Mouse (Mus musculus) hindbrain, embryonic 11.5 days (tissue): ENCODE results near the gene Cwc25. TPM values are rescaled to one million over a fixed set of nuclear protein-coding genes. Genes with fewer than 3 reads are reported as not detected.
"Not testable (repeated sequence)": the region's sequence is repeated elsewhere in the genome, so short reads cannot be mapped to it uniquely, and the experiment has no call there.

Source experiments
- ATAC-seq: fragments of 200-750 bp; cut with Nextera tagmentation; 2 replicates; pipeline ENCODE4 v1.8.0; 2017; ENCODE audit warnings: mild to moderate bottlenecking, moderate TSS enrichment, moderate library complexity; ENCODE audit not compliant: low FRiP score
- DNase-seq: peaks from one replicate; pipeline ENCODE4 v3.0.0-alpha.2; 2015; ENCODE audit warnings: low spot score
- H3K27ac ChIP-seq: fragments of 300-500 bp; sonication (generic); 2 replicates; pipeline ENCODE4 v1.5.1; 2014; ENCODE audit warnings: mild to moderate bottlenecking, low read depth, low read length
- H3K27me3 ChIP-seq: fragments of 300-500 bp; sonication (generic); 2 replicates; pipeline ENCODE4 v1.6.1; 2014; ENCODE audit warnings: mild to moderate bottlenecking, low read length, moderate library complexity, mixed read lengths; ENCODE audit not compliant: control insufficient read depth, insufficient read depth
- H3K36me3 ChIP-seq: fragments of 300-500 bp; sonication (generic); 2 replicates; pipeline ENCODE4 v1.6.1; 2014; ENCODE audit warnings: mild to moderate bottlenecking, low read length, moderate library complexity, mixed read lengths; ENCODE audit not compliant: control insufficient read depth, insufficient read depth
- H3K4me1 ChIP-seq: fragments of 300-500 bp; sonication (generic); replicated peaks from 2 replicates; pipeline ENCODE4 v1.6.1; 2014; ENCODE audit warnings: low read length, mixed read lengths; ENCODE audit not compliant: control insufficient read depth, insufficient read depth
- H3K4me2 ChIP-seq: fragments of 300-500 bp; sonication (generic); replicated peaks from 2 replicates; pipeline ENCODE4 v1.6.1; 2014; ENCODE audit warnings: mild to moderate bottlenecking, low read depth, low read length
- H3K4me3 ChIP-seq: fragments of 300-500 bp; sonication (generic); 2 replicates; pipeline ENCODE4 v1.5.1; 2014; ENCODE audit warnings: low read depth, low read length
- H3K9ac ChIP-seq: fragments of 300-500 bp; sonication (generic); 2 replicates; pipeline ENCODE4 v1.6.1; 2014; ENCODE audit warnings: low read depth, low read length
- H3K9me3 ChIP-seq: fragments of 300-500 bp; sonication (generic); 2 replicates; pipeline ENCODE4 v1.6.1; 2016; ENCODE audit warnings: low read length; ENCODE audit not compliant: control insufficient read depth
- WGBS: fragments of 180-500 bp; shearing (Covaris S2); extraction: QIAGEN DNeasy Blood & Tissue Kit; methylation state at CpG from one replicate; pipeline ENCODE4 v1.1.7; 2014; 5-methylcytosine and 5-hydroxymethylcytosine counted together
- polyA plus RNA-seq: library from polyadenylated mRNA; unstranded; fragments of >200 nt; fragmentation: Nextera tagmentation; extraction: Ambion mirVana; gene quantifications from 2 replicates; pipeline ENCODE4 v1.2.1, GENCODE M21; 2014

The Cwc25 gene
- polyA plus RNA-seq, 1 experiment from 2014 or later, result 17.0 TPM

DNA sequence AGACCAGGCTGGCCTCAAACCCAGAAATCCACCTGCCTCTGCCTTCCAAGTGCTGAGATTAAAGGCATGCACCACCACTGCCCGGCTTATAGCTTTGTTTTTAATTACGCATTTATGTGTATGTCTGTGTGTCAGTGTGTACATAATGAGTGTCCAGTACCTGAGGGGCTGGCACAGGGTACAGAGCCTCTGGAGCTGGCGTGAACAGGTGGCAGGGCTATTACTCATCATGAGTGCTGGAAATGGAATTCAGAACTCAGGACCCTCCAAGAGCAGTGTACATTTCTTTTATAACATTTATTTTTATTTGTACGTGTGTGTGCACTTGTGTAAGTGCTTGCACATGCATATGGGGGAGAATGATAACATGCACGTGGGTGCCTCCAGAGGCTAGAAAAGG is 29.7 kb downstream of the Cwc25 start:
- Histone ChIP-seq H3K4me3 (no peak overlapping the region), H3K27ac (no peak overlapping the region), H3K4me2 (no peak overlapping the region), H3K36me3 (no peaks in the 10 kb centered on the region), H3K9ac (no peak overlapping the region), H3K4me1 (no peaks in the 10 kb centered on the region), H3K27me3 (no peaks in the 10 kb centered on the region), H3K9me3 (no peaks in the 10 kb centered on the region)
- no peak for DNase-seq
- ATAC-seq, result no peak
- 91% methylated on average over 5 of the region's 5 CpGs for WGBS

DNA sequence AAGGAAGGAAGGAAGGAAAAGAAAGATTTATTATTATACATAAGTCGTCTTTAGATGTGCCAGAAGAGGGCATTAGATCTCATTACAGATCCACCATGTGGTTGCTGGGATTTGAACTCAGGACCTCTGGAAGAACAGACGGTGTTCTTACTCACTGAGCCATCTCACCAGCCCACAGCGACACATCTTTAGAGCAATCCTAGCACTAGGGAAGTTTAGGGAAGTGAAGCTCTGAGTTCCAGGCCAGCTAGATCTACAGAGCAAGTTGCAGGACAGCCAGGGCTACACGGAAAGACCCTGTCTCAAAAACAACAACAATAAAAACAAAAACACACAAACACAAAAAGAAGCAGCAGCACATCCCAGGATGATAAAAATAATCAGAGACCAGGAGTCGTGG is 31.5 kb downstream of the Cwc25 start:
- H3K9ac ChIP-seq, ATAC-seq, H3K4me2 ChIP-seq, H3K27ac ChIP-seq, H3K4me3 ChIP-seq, H3K27me3 ChIP-seq, H3K4me1 ChIP-seq, H3K9me3 ChIP-seq, DNase-seq, H3K36me3 ChIP-seq: not testable (repeated sequence)
- 87% methylated on average over 5 of the region's 5 CpGs for WGBS

DNA sequence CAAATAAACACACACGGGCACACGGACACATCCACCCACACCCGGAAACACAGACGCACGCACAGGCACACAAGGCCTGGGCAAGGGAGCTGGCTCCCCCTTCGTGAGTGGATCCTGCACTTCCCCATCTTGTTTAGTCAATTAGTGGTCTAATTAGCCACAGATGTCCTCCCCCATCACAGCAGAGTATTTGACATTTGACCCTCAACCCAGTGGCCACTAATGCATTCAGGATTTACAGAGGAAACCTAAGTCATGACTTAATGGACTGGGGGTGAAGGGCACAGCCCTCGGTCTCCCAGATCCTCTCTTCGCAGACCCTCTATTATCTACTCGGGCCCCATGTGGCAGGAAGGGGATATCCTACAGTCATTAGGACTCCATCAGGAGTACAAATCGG is 32.7 kb downstream of the Cwc25 start:
- no peak overlapping the region for H3K4me2 ChIP-seq
- H3K27me3 ChIP-seq, result no peaks in the 10 kb centered on the region
- H3K4me3 ChIP-seq, result no peak overlapping the region
- no peaks in the 10 kb centered on the region for H3K36me3 ChIP-seq
- H3K9ac ChIP-seq, result no peak overlapping the region
- no peaks in the 10 kb centered on the region for H3K9me3 ChIP-seq
- ATAC-seq (no peak), DNase-seq (peak; percentile 16)
- H3K27ac ChIP-seq, result no peak overlapping the region
- H3K4me1 ChIP-seq, result no peaks in the 10 kb centered on the region
- 55% methylated on average over 10 of the region's 10 CpGs for WGBS

DNA sequence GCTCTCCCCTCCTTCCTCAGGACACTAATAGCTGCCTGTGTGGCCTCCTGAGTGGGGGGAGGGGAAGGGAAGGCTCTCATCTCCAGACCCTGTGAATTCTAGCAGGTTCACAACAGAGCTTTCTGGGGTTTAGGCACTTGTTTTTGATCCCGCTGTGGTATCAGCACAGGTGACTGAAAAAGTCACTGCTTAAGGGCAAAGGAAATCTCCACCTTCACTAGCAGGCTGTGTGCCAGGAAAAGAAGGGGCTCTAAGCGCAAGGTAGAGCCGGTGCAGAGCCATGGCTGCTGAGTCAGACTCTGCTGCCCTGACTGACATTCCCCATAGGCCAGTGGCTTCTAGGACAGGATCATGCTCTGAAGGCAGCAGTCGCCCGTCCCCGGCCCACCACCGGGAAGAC is 37.6 kb downstream of the Cwc25 start:
- 0 out of 2 replicates have a peak, but pooled peaks cover 2% of the 10 kb centered on the region for H3K36me3 ChIP-seq

DNA sequence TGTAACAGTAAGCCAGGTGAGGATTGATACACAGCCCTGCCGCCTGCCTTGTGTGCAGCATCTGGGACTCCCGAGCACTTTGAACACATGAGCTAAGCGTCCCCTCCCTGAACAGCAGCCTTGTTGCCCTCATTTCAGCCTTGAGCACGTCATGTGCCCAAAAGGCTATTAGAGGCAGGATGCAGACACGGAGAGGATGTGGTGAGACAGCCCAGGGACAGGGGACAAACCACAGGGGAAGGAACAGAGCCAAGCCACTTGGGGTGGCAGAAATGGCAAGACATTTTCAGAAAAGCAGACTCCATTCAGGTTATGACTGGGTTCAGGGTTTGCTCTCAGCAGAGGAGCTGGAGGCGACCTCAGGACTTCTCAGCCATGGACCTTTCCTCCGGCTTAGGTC is 38.0 kb downstream of the Cwc25 start:
- Histone ChIP-seq H3K9ac (no peak overlapping the region), H3K9me3 (no peaks in the 10 kb centered on the region), H3K4me1 (no peaks in the 10 kb centered on the region), H3K36me3 (0 out of 2 replicates have a peak, but pooled peaks cover 2% of the 10 kb centered on the region), H3K4me3 (no peak overlapping the region), H3K4me2 (no peak overlapping the region), H3K27me3 (no peaks in the 10 kb centered on the region), H3K27ac (no peak overlapping the region)
- 86% methylated on average over 7 of the region's 7 CpGs for WGBS
- ATAC-seq, result no peak
- DNase-seq, result no peak

More for the DNA sequence above, 37.6 kb downstream of the Cwc25 start:
- no peaks in the 10 kb centered on the region for H3K27me3 ChIP-seq
- H3K27ac ChIP-seq, result no peak overlapping the region
- no peaks in the 10 kb centered on the region for H3K4me1 ChIP-seq
- ATAC-seq (no peak), DNase-seq (no peak)
- H3K9ac ChIP-seq, result no peak overlapping the region
- no peaks in the 10 kb centered on the region for H3K9me3 ChIP-seq
- no peak overlapping the region for H3K4me3 ChIP-seq
- no peak overlapping the region for H3K4me2 ChIP-seq
- 87% methylated on average over 7 of the region's 7 CpGs for WGBS

- no peaks in the 10 kb centered on the region for H3K27me3 ChIP-seq
- no peaks in the 10 kb centered on the region for H3K4me1 ChIP-seq
- WGBS, result 81% methylated on average over 7 of the region's 7 CpGs
- H3K36me3 ChIP-seq, result peaks cover 20% of the 10 kb centered on the region
- no peak overlapping the region for H3K4me3 ChIP-seq
- no peak for ATAC-seq
- no peak overlapping the region for H3K9ac ChIP-seq
- H3K9me3 ChIP-seq, result no peaks in the 10 kb centered on the region
- H3K27ac ChIP-seq, result no peak overlapping the region
- DNase-seq, result no peak
- H3K4me2 ChIP-seq, result no peak overlapping the region
These were observed 42.6 kb downstream of the Cwc25 start for GRCm38 (mm10) chr11:97723709-97724108.

- 94% methylated on average over 4 of the region's 4 CpGs for WGBS
- no peak overlapping the region for H3K9ac ChIP-seq
- H3K4me2 ChIP-seq, result no peak overlapping the region
- no peaks in the 10 kb centered on the region for H3K27me3 ChIP-seq
- no peak overlapping the region for H3K4me3 ChIP-seq
- H3K27ac ChIP-seq, result no peak overlapping the region
- no peaks in the 10 kb centered on the region for H3K9me3 ChIP-seq
- no peak for DNase-seq
- peaks cover 22% of the 10 kb centered on the region for H3K36me3 ChIP-seq
- ATAC-seq, result no peak
- no peaks in the 10 kb centered on the region for H3K4me1 ChIP-seq
These were observed 45.0 kb downstream of the Cwc25 start for GRCm38 (mm10) chr11:97721338-97721737.

GRCm38 (mm10) chr11:97719041-97719440 is 47.3 kb downstream of the Cwc25 start:
- H3K9ac ChIP-seq, result no peak overlapping the region
- 79% methylated on average over 4 of the region's 4 CpGs for WGBS

DNA sequence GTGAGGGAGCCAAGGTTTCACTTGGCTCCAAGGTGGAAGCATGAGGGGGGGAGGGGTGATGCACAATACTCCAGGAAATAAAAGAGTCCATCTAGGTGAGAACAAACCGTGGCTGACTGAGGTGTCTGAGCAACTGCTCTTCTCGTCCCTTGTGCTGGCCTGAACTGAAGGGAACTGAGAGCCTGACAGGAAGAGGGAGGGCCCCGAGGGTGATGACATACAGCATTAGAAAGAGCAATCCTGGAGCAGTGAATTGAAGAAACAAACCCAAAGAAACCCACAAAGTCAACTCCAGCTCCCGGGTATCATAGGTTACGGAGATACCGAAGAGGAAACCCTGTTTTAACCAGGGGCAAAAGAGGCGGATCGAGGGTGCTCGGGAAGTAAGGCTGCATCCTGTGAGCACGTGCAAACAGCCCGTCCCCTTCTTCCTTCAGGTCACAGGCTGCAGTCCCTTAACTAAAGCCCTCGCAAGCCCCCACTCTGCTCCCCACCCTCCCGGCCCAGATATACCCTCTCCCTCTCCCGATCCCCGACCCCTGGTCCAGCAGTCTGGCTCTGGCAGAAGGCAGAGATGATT is 48.0 kb downstream of the Cwc25 start:
- Histone ChIP-seq H3K27ac (no peak overlapping the region), H3K9ac (no peak overlapping the region), H3K27me3 (no peaks in the 10 kb centered on the region), H3K4me2 (no peak overlapping the region), H3K36me3 (peaks cover 23% of the 10 kb centered on the region), H3K4me3 (no peak overlapping the region), H3K4me1 (no peaks in the 10 kb centered on the region), H3K9me3 (no peaks in the 10 kb centered on the region)
- DNase-seq (no peak), ATAC-seq (no peak)
- 79% methylated on average over 15 of the region's 15 CpGs for WGBS

More at GRCm38 (mm10) chr11:97719041-97719440, 47.3 kb downstream of the Cwc25 start:
- H3K4me1 ChIP-seq, result no peaks in the 10 kb centered on the region
- H3K36me3 ChIP-seq, result peaks cover 20% of the 10 kb centered on the region
- DNase-seq (no peak), ATAC-seq (no peak)
- H3K4me2 ChIP-seq, result no peak overlapping the region
- H3K27me3 ChIP-seq, result no peaks in the 10 kb centered on the region
- no peak overlapping the region for H3K27ac ChIP-seq
- H3K9me3 ChIP-seq, result no peaks in the 10 kb centered on the region
- H3K4me3 ChIP-seq, result no peak overlapping the region
